Mouse (Mus musculus) CH12.LX (cell line): ENCODE data around the gene Ldlrad3. TPM values are rescaled to one million over a fixed set of nuclear protein-coding genes. Genes with fewer than 3 reads are reported as not detected.

Experiments used
- DNase-seq: peaks from one replicate; pipeline ENCODE4 v3.0.0-alpha.2; 2013; ENCODE audit errors: extremely low read depth
- H3K27ac ChIP-seq: 2 replicates; pipeline ENCODE4 v1.5.1; 2012; ENCODE audit warnings: low read depth, mild to moderate bottlenecking, control low read depth, moderate library complexity; ENCODE audit not compliant: insufficient read depth
- H3K27me3 ChIP-seq: replicated peaks from 2 replicates; pipeline ENCODE3; 2012; ENCODE audit warnings: inconsistent platforms
- H3K36me3 ChIP-seq, 2 experiments: replicated peaks in 1 of 2; 2 replicates each; pipeline versions ENCODE3 to v1.6.1; 2012; ENCODE audit warnings: inconsistent platforms in 1 of 2, low read length in 1 of 2, mild to moderate bottlenecking in 1 of 2, mixed read lengths in 1 of 2, moderate library complexity in 1 of 2; ENCODE audit not compliant: control insufficient read depth in 1 of 2, insufficient read depth in 1 of 2
- H3K4me1 ChIP-seq, 2 experiments: 2 replicates each; pipeline ENCODE4 v1.6.1; 2012; ENCODE audit warnings: inconsistent platforms in 1 of 2, moderate library complexity in 1 of 2; ENCODE audit not compliant: insufficient read depth in 2 of 2, control insufficient read depth in 1 of 2
- H3K4me2 ChIP-seq: 2 replicates; pipeline ENCODE4 v1.6.1; 2012; ENCODE audit warnings: low read depth, mild to moderate bottlenecking, control low read depth; ENCODE audit not compliant: poor library complexity, insufficient read depth, severe bottlenecking
- H3K4me3 ChIP-seq, 3 experiments: fragments of 150-350 bp in 1 of 3; sonication (generic) in 1 of 3; replicated peaks in 1 of 3; 2 replicates each; pipeline versions ENCODE3 to v1.5.1; 2011 to 2012; ENCODE audit warnings: low read depth in 2 of 3, low read length in 2 of 3, mild to moderate bottlenecking in 2 of 3, moderate library complexity in 2 of 3, control low read depth in 1 of 3, improper control_type of control experiment in 1 of 3, inconsistent platforms in 1 of 3, mixed read lengths in 1 of 3; ENCODE audit not compliant: poor library complexity in 1 of 3
- H3K79me2 ChIP-seq: replicated peaks from 2 replicates; pipeline ENCODE4 v1.6.1; 2012; ENCODE audit warnings: mild to moderate bottlenecking, moderate library complexity; ENCODE audit not compliant: control insufficient read depth, poor library complexity, insufficient read depth, severe bottlenecking; ENCODE audit errors: extremely low read depth
- H3K9ac ChIP-seq: 2 replicates; pipeline ENCODE4 v1.6.1; 2012; ENCODE audit warnings: low read depth, mild to moderate bottlenecking, control low read depth, moderate library complexity; ENCODE audit not compliant: insufficient read depth
- H3K9me3 ChIP-seq: replicated peaks from 2 replicates; pipeline ENCODE3; 2012; ENCODE audit warnings: low read length, inconsistent platforms, mixed read lengths
- BHLHE40 ChIP-seq: IDR thresholded peaks from 2 replicates; pipeline ENCODE4 v1.6.1; 2011; ENCODE audit warnings: mild to moderate bottlenecking, low read depth, low read length, improper control_type of control experiment
- CHD2 ChIP-seq: IDR thresholded peaks from 2 replicates; pipeline ENCODE4 v1.6.1; 2011; ENCODE audit warnings: low read length, improper control_type of control experiment
- ELF1 ChIP-seq: IDR thresholded peaks from 2 replicates; pipeline ENCODE4 v1.6.1; 2014; ENCODE audit warnings: low read depth, mild to moderate bottlenecking, inconsistent platforms, low read length, improper control_type of control experiment
- EP300 ChIP-seq: IDR thresholded peaks from 2 replicates; pipeline ENCODE4 v1.6.1; 2011; ENCODE audit warnings: low read length, improper control_type of control experiment
- HCFC1 ChIP-seq: IDR thresholded peaks from 2 replicates; pipeline ENCODE4 v1.6.1; 2012; ENCODE audit warnings: low read depth, mild to moderate bottlenecking, inconsistent platforms, low read length, improper control_type of control experiment
- IRF4 ChIP-seq: IDR thresholded peaks from 2 replicates; pipeline ENCODE4 v1.6.1; 2014; ENCODE audit warnings: low read depth, mild to moderate bottlenecking, inconsistent platforms, low read length, improper control_type of control experiment
- JUN ChIP-seq: IDR thresholded peaks from 2 replicates; pipeline ENCODE4 v1.6.1; 2011; ENCODE audit warnings: low read depth, mild to moderate bottlenecking, low read length, improper control_type of control experiment, moderate library complexity; ENCODE audit not compliant: insufficient read depth
- KAT2A ChIP-seq: IDR thresholded peaks from 2 replicates; pipeline ENCODE4 v1.6.1; 2012; ENCODE audit warnings: low read length, improper control_type of control experiment, inconsistent platforms; ENCODE audit not compliant: insufficient replicate concordance
- MAZ ChIP-seq: IDR thresholded peaks from 2 replicates; pipeline ENCODE4 v1.6.1; 2012; ENCODE audit warnings: low read depth, mild to moderate bottlenecking, inconsistent platforms, low read length, improper control_type of control experiment, moderate library complexity
- MEF2A ChIP-seq: IDR thresholded peaks from 2 replicates; pipeline ENCODE4 v1.6.1; 2014; ENCODE audit warnings: low read depth, mild to moderate bottlenecking, inconsistent platforms, low read length, improper control_type of control experiment, borderline replicate concordance
- NELFE ChIP-seq: IDR thresholded peaks from 2 replicates; pipeline ENCODE4 v1.6.1; 2011; ENCODE audit warnings: low read depth, low read length, improper control_type of control experiment
- NRF1 ChIP-seq: IDR thresholded peaks from 2 replicates; pipeline ENCODE4 v1.6.1; 2014; ENCODE audit warnings: low read depth, mild to moderate bottlenecking, inconsistent platforms, low read length, improper control_type of control experiment, moderate library complexity
- PAX5 ChIP-seq: IDR thresholded peaks from 2 replicates; pipeline ENCODE4 v1.6.1; 2012; ENCODE audit warnings: low read length, inconsistent platforms, mixed read lengths
- POLR2A ChIP-seq: IDR thresholded peaks from 2 replicates; pipeline ENCODE4 v1.6.1; 2011; ENCODE audit warnings: low read depth, mild to moderate bottlenecking, improper control_type of control experiment, low read length
- POLR2AphosphoS2 ChIP-seq: IDR thresholded peaks from 2 replicates; pipeline ENCODE4 v1.6.1; 2011; ENCODE audit warnings: low read depth, low read length, improper control_type of control experiment
- RAD21 ChIP-seq: IDR thresholded peaks from 2 replicates; pipeline ENCODE4 v1.6.1; 2011; ENCODE audit warnings: low read depth, mild to moderate bottlenecking, low read length, improper control_type of control experiment, moderate library complexity
- RCOR1 ChIP-seq: conservative IDR thresholded peaks from 2 replicates; pipeline ENCODE4 v1.6.1; 2012; ENCODE audit warnings: low read depth, mild to moderate bottlenecking, inconsistent platforms, low read length, improper control_type of control experiment
- TBP ChIP-seq: conservative IDR thresholded peaks from 2 replicates; pipeline ENCODE4 v1.6.1; 2011; ENCODE audit warnings: low read depth, low read length, improper control_type of control experiment
- UBTF ChIP-seq: IDR thresholded peaks from 2 replicates; pipeline ENCODE4 v1.6.1; 2012; ENCODE audit warnings: low read depth, mild to moderate bottlenecking, inconsistent platforms, low read length, improper control_type of control experiment, moderate library complexity
- ZC3H11A ChIP-seq: IDR thresholded peaks from 2 replicates; pipeline ENCODE4 v1.6.1; 2012; ENCODE audit warnings: low read depth, mild to moderate bottlenecking, inconsistent platforms, low read length, improper control_type of control experiment
- ZKSCAN1 ChIP-seq: IDR thresholded peaks from 2 replicates; pipeline ENCODE4 v1.6.1; 2012; ENCODE audit warnings: low read depth, inconsistent platforms, low read length, improper control_type of control experiment, borderline replicate concordance
- ZNF384 ChIP-seq: IDR thresholded peaks from 2 replicates; pipeline ENCODE4 v1.6.1; 2012; ENCODE audit warnings: low read depth, low read length, improper control_type of control experiment, inconsistent platforms
- dilution Hi-C: fragments of 300-500 bp; cut with MboI; formaldehyde crosslinking; loops from 2 replicates; pipeline ENCODE4 v1.14.3; 2020; ENCODE audit warnings: low sequenced_read_pairs; ENCODE audit not compliant: extremely low pct_unique_long_range_greater_than_20kb, extremely low pct_ligation_motif_present
- in situ Hi-C: fragments of 300-500 bp; cut with MboI; formaldehyde crosslinking; loops from 3 replicates; pipeline ENCODE4 v1.14.3; 2019; ENCODE audit warnings: low sequenced_read_pairs, low pct_ligation_motif_present, low pct_unique_long_range_greater_than_20kb, mixed read lengths
- polyA plus RNA-seq: library from polyadenylated mRNA; unstranded; fragments of >175 nt; gene quantifications from 2 replicates; pipeline ENCODE4 v1.2.1, GENCODE M21; 2012; ENCODE audit warnings: low read depth; ENCODE audit not compliant: insufficient read length
- total RNA-seq, 2 experiments: library from RNA; depleted of rRNA; stranded (reverse); fragments of 300-350 nt in 1 of 2; fragments of >200 nt in 1 of 2; gene quantifications; 2 replicates each; pipeline ENCODE4 v1.2.3; 2012 to 2014

Ldlrad3 gene
- total and polyA plus RNA-seq, 3 experiments = 0.30 to 2.7 (median 2.1) TPM

GRCm38 (mm10) chr2:102181459-102181858, 4.7 kb downstream of the Ldlrad3 start:
- no peaks in the 10 kb centered on the region for H3K79me2 ChIP-seq
- peaks cover 8% of the 10 kb centered on the region for H3K27me3 ChIP-seq
- TF ChIP-seq RCOR1 (no peak), TBP (no peak), ZNF384 (no peak), ZC3H11A (no peak), CHD2 (no peak), BHLHE40 (no peak), POLR2AphosphoS2 (no peak), NELFE (no peak), ELF1 (no peak), UBTF (no peak)
- H3K36me3 ChIP-seq = no peaks in the 10 kb centered on the region
- in situ Hi-C loops = no loop called here
- no peak overlapping the region for H3K27ac ChIP-seq
- H3K4me1 ChIP-seq = peaks cover 0 to 9% of the 10 kb centered on the region in 2 experiments; a peak in 2 of 4 replicates
- no peaks in the 10 kb centered on the region for H3K9me3 ChIP-seq
- dilution Hi-C loops = no loop called here
- no peak for DNase-seq
- H3K9ac ChIP-seq = no peak overlapping the region
- no peak overlapping the region for H3K4me2 ChIP-seq
- H3K4me3 ChIP-seq = no peak overlapping the region

GRCm38 (mm10) chr2:102176434-102176772, 9.8 kb downstream of the Ldlrad3 start:
- no peaks in the 10 kb centered on the region for H3K27me3 ChIP-seq
- no peak overlapping the region for H3K4me3 ChIP-seq
- H3K9me3 ChIP-seq = no peaks in the 10 kb centered on the region
- H3K79me2 ChIP-seq = no peaks in the 10 kb centered on the region
- no peak for TF ChIP-seq EP300
- no peak for TF ChIP-seq MEF2A
- TF ChIP-seq POLR2A = no peak
- no peak for TF ChIP-seq ZNF384
- no peak for TF ChIP-seq JUN
- TF ChIP-seq ZKSCAN1 = no peak
- no peak for TF ChIP-seq NRF1
- TF ChIP-seq NELFE = no peak
- TF ChIP-seq POLR2AphosphoS2 = no peak
- TF ChIP-seq BHLHE40 = no peak
- TF ChIP-seq MAZ = no peak
- no peak for TF ChIP-seq CHD2
- no peak for TF ChIP-seq ZC3H11A
- no peak for TF ChIP-seq KAT2A
- TF ChIP-seq ELF1 = no peak
- TF ChIP-seq PAX5 = no peak
- TF ChIP-seq IRF4 = no peak
- TF ChIP-seq RAD21 = no peak
- no peak for TF ChIP-seq HCFC1
- no peaks in the 10 kb centered on the region for H3K36me3 ChIP-seq
- in situ Hi-C loops (no loop called here), dilution Hi-C loops (no loop called here)
- H3K4me2 ChIP-seq = no peak overlapping the region
- H3K9ac ChIP-seq = no peak overlapping the region
- H3K27ac ChIP-seq = no peak overlapping the region
- H3K4me1 ChIP-seq = no peaks in the 10 kb centered on the region
- DNase-seq = no peak
